Mouse (Mus musculus) frontal cortex, postnatal 36 days (tissue): ENCODE measurements around the gene Mrpl28.
"Not testable (repeated sequence)": the region's sequence is repeated elsewhere in the genome, so short reads cannot be mapped to it uniquely, and the experiment has no call there.

ENCODE experiments used
- DNase-seq, 2 experiments: peaks; one replicate each; pipeline ENCODE4 v3.0.0; 2022; ENCODE audit warnings: low spot score in 2 of 2

Gene Mrpl28

GRCm38 (mm10) chr17:26175248-26175647 is 51.9 kb downstream of the Mrpl28 start:
- not testable (repeated sequence) for DNase-seq
